Mouse (Mus musculus): Measurements from ENCODE around the gene Gm7954. TPM values are rescaled to one million over a fixed set of nuclear protein-coding genes. Genes with fewer than 3 reads are reported as not detected.

Gm7954 gene
- not detected for polyA plus RNA-seq (2015; fragmentation: Illumina TruSeq; extraction: RNeasy Lipid Tissue Mini Kit (QIAGEN cat#74804); ENCODE audit: insufficient read depth, low replicate concordance)

DNA sequence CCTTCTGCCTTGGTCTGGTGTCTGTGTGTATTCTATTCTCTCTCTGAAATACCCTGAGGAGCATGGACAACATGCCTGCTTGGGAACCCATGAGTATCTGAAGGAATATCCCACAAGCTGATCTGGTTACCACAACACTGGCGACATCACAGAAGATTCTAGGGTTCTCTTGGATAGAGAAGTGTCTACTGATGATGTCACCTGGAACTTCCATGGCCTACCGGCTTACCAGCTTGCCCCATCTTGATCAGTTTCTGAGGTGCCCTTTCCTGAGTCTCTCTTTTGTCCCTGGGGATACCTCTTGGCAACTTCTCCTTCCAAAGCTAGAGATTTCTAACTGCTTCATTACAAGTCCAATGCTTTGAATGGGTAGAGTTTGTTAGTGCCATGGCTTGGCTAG is at the start of gene Gm7954:
TSS of gene Gm7954 (minus strand) at position 101 of the 400 bp plus-strand sequence.

DNA sequence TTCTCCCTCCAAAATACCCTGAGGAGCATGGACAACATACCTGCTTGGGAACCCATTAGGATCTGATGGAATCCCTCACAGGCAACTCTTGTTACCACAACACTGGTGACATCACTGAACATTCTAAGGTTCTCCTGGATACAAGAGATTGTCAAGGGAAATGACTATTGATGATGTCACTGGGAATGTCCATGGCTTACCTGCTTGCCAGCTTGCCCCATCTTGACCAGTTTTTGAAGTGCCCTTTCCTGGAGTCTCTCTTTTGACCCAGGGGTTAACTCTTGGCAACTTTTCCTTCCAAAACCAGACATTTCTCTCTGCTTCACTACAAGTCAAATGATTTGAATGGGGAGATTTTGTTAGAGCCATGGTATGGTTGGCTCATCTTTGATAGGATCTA is 36.1 kb upstream of the Gm7954 start, which contains the start of gene Gm3486:
TSS of gene Gm3486 (minus strand) at position 101 of the 400 bp plus-strand sequence.

DNA sequence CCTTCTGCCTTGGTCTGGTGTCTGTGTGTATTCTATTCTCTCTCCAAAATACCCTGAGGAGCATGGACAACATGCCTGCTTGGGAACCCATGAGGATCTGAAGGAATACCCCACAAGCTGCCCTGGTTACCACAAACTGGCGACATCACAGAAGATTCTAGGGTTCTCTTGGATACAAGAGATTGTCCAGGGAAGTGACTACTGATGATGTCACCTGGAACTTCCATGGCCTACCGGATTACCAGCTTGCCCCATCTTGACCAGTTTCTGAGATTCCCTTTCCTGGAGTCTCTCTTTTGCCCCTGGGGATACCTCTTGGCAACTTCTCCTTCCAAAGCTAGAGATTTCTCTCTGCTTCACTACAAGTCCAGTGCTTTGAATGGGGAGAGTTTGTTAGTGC is 45.1 kb downstream of the Gm7954 start, which contains the start of gene Gm6482:
TSS of gene Gm6482 (minus strand) at position 101 of the 400 bp plus-strand sequence.

Other genes starting within 250 kb of the Gm7954 start
- gene Gm2832, start 174.7 kb downstream of the Gm7954 start, polyA plus RNA-seq (2015; fragmentation: Illumina TruSeq; extraction: RNeasy Lipid Tissue Mini Kit (QIAGEN cat#74804); ENCODE audit: insufficient read depth, low replicate concordance), result not detected
- gene Gm5798, start 104.9 kb downstream of the Gm7954 start, polyA plus RNA-seq (2015; fragmentation: Illumina TruSeq; extraction: RNeasy Lipid Tissue Mini Kit (QIAGEN cat#74804); ENCODE audit: insufficient read depth, low replicate concordance), result not detected
- gene Gm7945, start 67.1 kb downstream of the Gm7954 start, polyA plus RNA-seq (2015; fragmentation: Illumina TruSeq; extraction: RNeasy Lipid Tissue Mini Kit (QIAGEN cat#74804); ENCODE audit: insufficient read depth, low replicate concordance), result not detected
- gene Gm6482, start 45.2 kb downstream of the Gm7954 start, polyA plus RNA-seq (2015; fragmentation: Illumina TruSeq; extraction: RNeasy Lipid Tissue Mini Kit (QIAGEN cat#74804); ENCODE audit: insufficient read depth, low replicate concordance), result not detected
- gene Gm3486, start 36.0 kb upstream of the Gm7954 start, polyA plus RNA-seq (2015; fragmentation: Illumina TruSeq; extraction: RNeasy Lipid Tissue Mini Kit (QIAGEN cat#74804); ENCODE audit: insufficient read depth, low replicate concordance), result not detected
- not detected for gene Gm7970, start 102.1 kb upstream of the Gm7954 start, polyA plus RNA-seq (2015; fragmentation: Illumina TruSeq; extraction: RNeasy Lipid Tissue Mini Kit (QIAGEN cat#74804); ENCODE audit: insufficient read depth, low replicate concordance)
- gene 1700049E17Rik2, start 119.7 kb upstream of the Gm7954 start, polyA plus RNA-seq (2015; fragmentation: Illumina TruSeq; extraction: RNeasy Lipid Tissue Mini Kit (QIAGEN cat#74804); ENCODE audit: insufficient read depth, low replicate concordance), result not detected
- gene Gm3072, start 171.1 kb upstream of the Gm7954 start, polyA plus RNA-seq (2015; fragmentation: Illumina TruSeq; extraction: RNeasy Lipid Tissue Mini Kit (QIAGEN cat#74804); ENCODE audit: insufficient read depth, low replicate concordance), result not detected
- not detected for gene Gm3676, start 193.0 kb upstream of the Gm7954 start, polyA plus RNA-seq (2015; fragmentation: Illumina TruSeq; extraction: RNeasy Lipid Tissue Mini Kit (QIAGEN cat#74804); ENCODE audit: insufficient read depth, low replicate concordance)
- not detected for gene Gm8068, start 248.4 kb upstream of the Gm7954 start, polyA plus RNA-seq (2015; fragmentation: Illumina TruSeq; extraction: RNeasy Lipid Tissue Mini Kit (QIAGEN cat#74804); ENCODE audit: insufficient read depth, low replicate concordance)

All from spleen, adult 10 weeks (tissue).